Mouse (Mus musculus) 3134 (cell line): ENCODE measurements at regions not wholly inside any gene's neighbourhood (a gene's known extent, or its start where the extent isn't known, plus 50 kb on each side); places are given as distances from the start of the nearest gene placed in this dataset.
"Not testable (repeated sequence)": the region's sequence is repeated elsewhere in the genome, so short reads cannot be mapped to it uniquely, and the experiment has no call there.

Experiments used
- DNase-seq: peaks from one replicate; pipeline ENCODE4 v3.0.0-alpha.2; 2011; ENCODE audit warnings: low spot score; ENCODE audit not compliant: insufficient read length; ENCODE audit errors: extremely low read depth

- no peak for DNase-seq
These were observed 467.8 kb upstream of the Auts2 start for GRCm38 (mm10) chr5:133010624-133011575.

DNA sequence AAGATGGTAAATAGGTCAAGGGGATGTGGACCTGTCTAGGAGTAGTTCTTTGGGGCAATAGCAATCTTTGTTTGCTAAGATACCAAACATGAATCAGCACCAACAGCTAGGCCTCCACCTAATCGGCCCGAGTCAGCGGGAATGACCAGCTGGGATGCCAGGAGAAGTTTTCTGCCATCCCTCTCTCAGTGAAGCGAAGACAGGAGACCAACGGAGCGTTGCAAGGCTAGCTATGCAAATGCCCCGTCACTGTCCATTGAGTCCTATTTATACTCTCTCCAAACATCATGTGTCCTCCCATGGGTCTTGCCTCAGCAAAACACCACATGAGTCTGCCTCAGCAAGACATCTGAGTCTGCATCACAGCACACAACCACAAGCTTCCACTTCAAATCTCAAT is 439.7 kb upstream of the Auts2 start:
- DNase-seq: no peak

DNA sequence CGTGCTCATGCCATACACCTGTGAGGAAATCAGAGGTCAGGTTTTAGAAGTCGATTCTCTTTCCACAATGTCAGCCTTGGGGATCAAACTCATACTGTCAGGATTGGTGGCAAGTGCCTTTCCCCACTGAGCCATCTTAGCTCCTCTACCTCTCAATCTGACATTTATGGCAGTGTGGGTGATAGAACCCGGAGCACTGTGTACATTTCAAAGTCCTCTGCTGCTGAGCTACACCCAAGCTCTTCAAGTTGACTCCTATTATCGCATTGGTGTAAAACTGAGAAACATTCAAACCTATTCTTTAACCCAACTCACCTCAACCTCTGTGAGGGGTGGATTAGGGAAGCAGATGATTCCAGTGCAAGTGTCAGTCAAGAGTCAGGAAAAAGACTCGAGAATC is 435.9 kb upstream of the Auts2 start:
- DNase-seq: no peak

DNA sequence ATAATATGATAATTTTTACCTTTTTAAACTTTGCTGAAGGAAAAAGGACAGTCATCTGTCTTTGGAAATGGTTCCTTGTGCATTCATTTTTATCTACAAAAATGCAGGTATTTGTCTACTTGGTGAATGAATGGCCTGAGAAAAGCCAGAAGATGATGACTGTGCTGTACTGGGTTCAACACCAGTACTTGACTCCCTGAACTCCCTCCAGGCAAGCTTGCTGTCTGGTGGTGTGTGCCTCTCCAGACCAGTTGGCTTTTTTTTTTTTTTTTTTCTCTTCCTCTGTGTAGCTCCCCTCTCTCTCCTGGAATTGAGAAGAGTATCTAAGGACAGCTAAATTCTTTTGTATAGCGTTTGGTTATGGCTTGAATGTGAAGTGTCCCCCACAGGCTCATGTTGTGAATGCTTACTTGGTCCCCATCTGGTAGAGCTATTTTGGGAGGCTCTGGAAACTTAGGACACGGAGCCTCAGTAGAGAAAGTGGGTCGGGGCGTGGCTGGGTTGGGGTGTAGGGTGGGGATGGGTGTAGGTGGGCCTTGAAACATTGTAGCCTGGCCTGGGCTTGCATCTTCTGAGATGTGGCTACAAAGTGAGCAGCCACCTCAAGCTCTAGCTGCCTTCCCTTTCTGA is 432.3 kb upstream of the Auts2 start:
- no peak for DNase-seq

- no peak for DNase-seq
These were observed 431.7 kb upstream of the Auts2 start for GRCm38 (mm10) chr5:132974876-132975275.

DNA sequence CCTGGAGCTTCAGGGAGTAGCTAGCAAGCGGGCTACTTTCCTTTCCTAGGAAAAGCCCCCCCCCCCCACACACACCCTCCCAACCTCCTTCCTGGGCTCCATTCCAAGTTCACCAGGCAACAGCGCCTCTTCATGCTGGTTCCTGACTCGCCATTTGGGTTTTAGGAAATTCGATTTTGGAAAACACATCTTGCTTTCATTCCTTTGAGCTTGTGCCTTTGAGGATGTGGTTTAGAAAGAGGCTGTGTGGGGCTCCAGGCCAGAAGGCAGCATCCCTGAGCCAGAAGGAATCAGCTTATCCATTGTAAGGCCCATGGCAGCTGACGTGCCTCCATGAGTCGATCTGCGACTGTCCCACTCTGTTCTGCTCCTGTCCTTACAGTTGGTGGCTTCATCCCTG is 427.9 kb upstream of the Auts2 start:
- no peak for DNase-seq

GRCm38 (mm10) chr5:132969376-132969775 is 426.2 kb upstream of the Auts2 start:
- DNase-seq: no peak

- DNase-seq: no peak
These were observed 416.8 kb upstream of the Auts2 start for GRCm38 (mm10) chr5:132959901-132960300.

GRCm38 (mm10) chr5:132956184-132956583 is 413.0 kb upstream of the Auts2 start:
- DNase-seq: no peak

DNA sequence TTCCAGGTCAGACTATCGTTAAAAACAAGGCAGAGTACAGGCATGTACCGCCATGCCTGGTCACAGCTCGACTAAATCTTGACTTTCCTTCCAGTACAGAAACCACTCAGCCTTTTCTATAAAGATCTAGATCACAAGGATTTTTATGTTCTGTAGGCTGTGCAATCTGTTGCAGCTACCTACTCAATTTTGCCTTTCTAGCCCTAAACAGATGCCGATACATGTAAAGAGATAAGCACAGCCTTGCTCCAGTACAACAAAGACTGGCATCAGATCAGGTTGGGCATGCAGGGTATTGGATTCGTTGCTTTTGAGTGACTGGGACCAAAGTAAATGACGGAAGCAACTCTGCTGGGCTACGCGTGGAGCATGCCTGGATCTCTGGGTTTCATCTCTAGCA is 411.9 kb upstream of the Auts2 start:
- DNase-seq: no peak

DNA sequence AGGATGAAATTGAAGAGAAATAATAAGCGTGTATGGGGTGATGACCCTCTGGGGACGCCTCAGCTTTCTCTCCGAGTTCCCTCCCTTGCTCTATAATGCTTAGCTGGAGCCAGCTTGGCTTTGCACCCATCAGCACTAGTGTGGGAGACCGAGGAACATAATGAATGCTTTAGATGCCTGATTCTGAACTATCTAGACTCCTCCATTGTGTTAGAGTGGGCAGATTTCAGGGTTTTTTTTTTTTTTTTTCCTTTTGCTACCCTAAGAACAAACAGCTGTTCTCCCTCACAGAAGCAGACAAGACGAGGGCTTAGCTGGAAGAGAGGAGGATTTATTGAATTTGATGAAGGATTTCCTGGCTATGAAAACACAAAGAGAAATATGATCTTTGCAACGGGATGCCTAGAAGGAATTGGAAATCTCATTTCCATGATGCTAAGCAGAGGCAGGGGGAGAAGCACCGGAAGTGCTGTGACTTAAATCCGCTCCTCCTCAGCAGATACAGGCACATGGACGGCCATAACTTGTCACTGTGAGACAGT is 390.4 kb upstream of the Auts2 start:
- no peak for DNase-seq

DNA sequence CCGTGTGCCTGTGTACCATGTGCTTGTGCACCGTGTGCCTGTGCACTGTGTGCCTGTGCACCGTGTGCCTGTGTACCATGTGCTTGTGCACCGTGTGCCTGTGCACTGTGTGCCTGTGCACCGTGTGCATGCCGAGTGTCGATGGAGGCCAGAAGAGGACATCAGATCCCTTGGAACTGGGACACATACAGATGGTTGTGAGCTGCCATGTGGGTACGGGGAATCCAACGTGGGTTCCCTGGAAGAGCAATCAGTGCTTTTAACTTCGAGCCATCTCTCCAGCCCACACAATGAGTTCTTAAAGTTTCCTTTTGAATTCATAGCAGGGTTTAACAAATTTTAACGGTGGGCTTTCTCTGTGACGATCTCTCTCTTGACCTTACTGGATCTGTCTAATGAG is 386.8 kb upstream of the Auts2 start:
- DNase-seq: not testable (repeated sequence)

- DNase-seq: no peak
These were observed 380.2 kb upstream of the Auts2 start for GRCm38 (mm10) chr5:132923365-132923764.

GRCm38 (mm10) chr5:132909056-132909455 is 365.9 kb upstream of the Auts2 start:
- no peak for DNase-seq

DNA sequence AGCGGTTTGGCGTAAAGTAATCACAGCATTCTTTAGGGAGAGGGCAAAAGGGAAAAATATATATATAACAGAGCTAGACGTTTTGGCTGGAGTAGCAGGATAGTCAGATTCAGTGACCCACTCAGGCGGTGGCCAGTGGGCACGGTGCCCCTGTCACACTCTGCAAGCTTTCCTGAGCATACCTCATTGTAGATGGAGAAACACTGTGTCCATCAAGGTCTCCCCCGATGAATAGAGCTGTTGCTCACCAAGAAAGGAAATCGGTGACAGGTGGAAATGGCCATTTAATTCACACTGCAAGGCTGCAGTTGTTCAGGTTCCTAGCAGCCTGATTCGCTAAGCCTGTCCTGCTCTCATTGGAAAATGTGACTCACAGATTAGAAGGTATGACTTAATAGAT is 365.1 kb upstream of the Auts2 start:
- DNase-seq: no peak

DNA sequence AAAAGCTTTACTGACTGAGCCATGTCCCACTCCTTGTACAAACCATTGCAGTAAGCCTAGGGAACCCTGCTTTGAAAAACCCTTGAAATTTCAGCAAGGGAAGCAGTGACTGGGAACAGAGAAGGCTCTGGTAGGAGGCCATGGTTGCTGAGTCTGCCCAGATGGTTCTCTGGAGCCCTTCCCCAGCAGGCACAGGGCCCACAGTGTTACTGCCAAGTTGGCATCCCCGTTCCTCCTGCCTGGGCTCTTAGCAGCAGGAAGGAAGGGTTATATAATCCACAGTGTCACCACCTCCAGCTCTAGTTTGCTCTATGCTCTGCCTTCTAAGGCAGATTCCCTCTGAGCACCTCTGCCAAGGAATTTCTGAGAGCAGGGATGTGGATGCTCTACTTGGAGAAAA is 349.4 kb upstream of the Auts2 start:
- no peak for DNase-seq

DNA sequence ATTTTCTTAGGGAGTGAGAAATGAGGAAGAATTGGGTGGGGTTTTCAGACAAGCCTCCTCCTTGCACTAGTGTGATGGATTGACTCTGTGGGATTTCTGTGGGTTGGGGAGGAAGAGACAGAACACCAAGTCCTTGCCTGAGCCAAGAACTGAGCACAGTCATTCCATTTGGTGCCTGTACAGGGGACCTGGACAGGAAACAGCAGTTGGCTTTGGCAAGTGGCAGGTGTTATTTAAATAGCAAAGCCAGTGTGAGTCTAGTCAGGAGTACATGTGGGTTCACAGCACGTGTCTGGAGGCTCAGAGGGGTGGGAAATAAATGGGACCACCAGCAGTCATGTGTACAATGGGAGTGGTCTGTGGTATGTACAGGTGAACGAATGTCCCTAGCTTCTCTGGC is 341.0 kb upstream of the Auts2 start:
- no peak for DNase-seq

- no peak for DNase-seq
These were observed 339.1 kb upstream of the Auts2 start for GRCm38 (mm10) chr5:132882291-132882690.

DNA sequence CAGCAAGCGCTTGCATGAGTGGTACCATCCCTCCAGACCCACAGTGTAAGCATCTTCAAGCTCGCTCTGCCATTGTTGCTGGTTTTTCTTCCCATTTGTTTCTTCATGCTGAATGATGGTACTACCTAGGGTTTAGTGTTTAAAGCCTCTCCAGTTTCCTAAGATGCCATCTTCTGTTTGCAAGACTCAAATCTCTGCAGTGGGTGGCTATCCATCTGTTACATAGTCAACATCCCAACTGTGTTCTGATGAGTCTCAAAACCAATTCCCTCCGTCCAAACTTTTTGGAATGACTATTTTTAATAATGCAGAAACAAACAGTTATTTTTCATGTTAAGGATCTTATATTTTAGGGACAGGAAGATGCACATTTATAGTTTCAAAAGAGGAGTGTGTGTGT is 338.0 kb upstream of the Auts2 start:
- DNase-seq: no peak

GRCm38 (mm10) chr5:132876336-132876840 is 333.2 kb upstream of the Auts2 start:
- DNase-seq: no peak

DNA sequence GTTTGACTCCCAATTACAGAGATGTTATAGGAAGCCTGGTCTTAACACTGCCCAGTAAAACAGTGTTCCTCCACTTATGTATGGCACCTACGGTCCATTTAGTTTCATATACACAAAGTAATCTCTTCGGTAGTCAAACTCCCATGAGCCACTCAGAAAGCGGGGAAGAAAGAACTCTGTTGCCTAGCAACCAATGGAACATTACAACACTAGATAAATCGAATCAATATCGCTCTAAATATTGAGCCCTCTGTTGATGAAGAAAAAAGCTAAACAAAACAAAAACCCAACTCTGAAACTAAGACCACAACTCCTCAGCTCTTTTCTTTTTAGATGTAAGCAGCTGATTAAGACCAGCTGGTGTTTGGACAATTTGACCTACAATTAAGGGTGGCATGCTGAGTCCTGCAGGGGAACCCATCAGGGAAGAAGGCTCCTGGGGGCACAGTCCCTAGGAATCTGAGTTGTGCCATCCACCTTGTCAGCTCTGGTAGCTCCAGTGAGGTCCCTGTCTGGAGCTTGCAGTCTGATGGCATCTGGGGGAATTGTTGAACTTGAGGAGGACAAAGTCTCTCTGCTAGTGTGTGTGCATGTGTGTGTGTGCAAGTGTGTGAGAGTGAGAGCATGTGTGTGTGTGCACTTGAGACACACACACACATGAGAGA is 315.8 kb upstream of the Auts2 start:
- no peak for DNase-seq
